Mouse (Mus musculus): ENCODE results near the gene Abtb2.

The Abtb2 gene

GRCm38 (mm10) chr2:103754614-103755013 lies 188.5 kb downstream of the Abtb2 start:
- H3K36me3 ChIP-seq (ENCODE audit: control insufficient read depth, insufficient read depth, low read length, poor library complexity, severe bottlenecking), result peaks cover 5% of the 10 kb centered on the region
- no peaks in the 10 kb centered on the region for H3K27me3 ChIP-seq (ENCODE audit: control insufficient read depth, insufficient read depth, low read length, poor library complexity, severe bottlenecking)
- DNase-seq (ENCODE audit: low read depth, low spot score), result no peak

GRCm38 (mm10) chr2:103755458-103756085 lies 189.5 kb downstream of the Abtb2 start:
- no peak for DNase-seq (ENCODE audit: low read depth, low spot score)

GRCm38 (mm10) chr2:103760421-103760820 lies 194.3 kb downstream of the Abtb2 start:
- no peaks in the 10 kb centered on the region for H3K27me3 ChIP-seq (ENCODE audit: control insufficient read depth, insufficient read depth, low read length, poor library complexity, severe bottlenecking)

More at GRCm38 (mm10) chr2:103755458-103756085, 189.5 kb downstream of the Abtb2 start:
- Histone ChIP-seq H3K36me3 (ENCODE audit: control insufficient read depth, insufficient read depth, low read length, poor library complexity, severe bottlenecking) (peaks cover 5% of the 10 kb centered on the region), H3K27me3 (ENCODE audit: control insufficient read depth, insufficient read depth, low read length, poor library complexity, severe bottlenecking) (no peaks in the 10 kb centered on the region)

GRCm38 (mm10) chr2:103760906-103761716 lies 195.0 kb downstream of the Abtb2 start, which contains the start of gene Nat10:
Nat10 (minus strand) TSS chr2:103761270.
- H3K36me3 ChIP-seq (ENCODE audit: control insufficient read depth, insufficient read depth, low read length, poor library complexity, severe bottlenecking), result peaks cover 2% of the 10 kb centered on the region; the same call in 1 of the 2 replicates
- no peaks in the 10 kb centered on the region for H3K27me3 ChIP-seq (ENCODE audit: control insufficient read depth, insufficient read depth, low read length, poor library complexity, severe bottlenecking)
- peak; percentile 100 for DNase-seq (ENCODE audit: low read depth, low spot score)

More at GRCm38 (mm10) chr2:103760421-103760820, 194.3 kb downstream of the Abtb2 start:
- H3K36me3 ChIP-seq (ENCODE audit: control insufficient read depth, insufficient read depth, low read length, poor library complexity, severe bottlenecking), result no peaks in the 10 kb centered on the region
- peak; percentile 33 for DNase-seq (ENCODE audit: low read depth, low spot score)

GRCm38 (mm10) chr2:103761993-103762392 lies 195.9 kb downstream of the Abtb2 start:
- H3K27me3 ChIP-seq (ENCODE audit: control insufficient read depth, insufficient read depth, low read length, poor library complexity, severe bottlenecking), result no peaks in the 10 kb centered on the region
- DNase-seq (ENCODE audit: low read depth, low spot score), result no peak
- peaks cover 9% of the 10 kb centered on the region; the same call in 1 of the 2 replicates for H3K36me3 ChIP-seq (ENCODE audit: control insufficient read depth, insufficient read depth, low read length, poor library complexity, severe bottlenecking)

- Histone ChIP-seq H3K27me3 (ENCODE audit: control insufficient read depth, insufficient read depth, low read length, poor library complexity, severe bottlenecking) (no peaks in the 10 kb centered on the region), H3K36me3 (ENCODE audit: control insufficient read depth, insufficient read depth, low read length, poor library complexity, severe bottlenecking) (peaks cover 9% of the 10 kb centered on the region; the same call in 1 of the 2 replicates)
- DNase-seq (ENCODE audit: low read depth, low spot score), result no peak
Observed at GRCm38 (mm10) chr2:103762492-103762891, 196.4 kb downstream of the Abtb2 start.

Data from splenic B cell, adult 2 months (primary cell).